Mouse (Mus musculus) liver, embryonic 14.5 days (tissue): ENCODE measurements at regions not wholly inside any gene's neighbourhood (a gene's known extent, or its start where the extent isn't known, plus 50 kb on each side); places are given as distances from the start of the nearest gene placed in this dataset.

Experiments
- ATAC-seq: fragments of 200-750 bp; cut with Nextera tagmentation; 2 replicates; pipeline ENCODE4 v1.8.0; 2017; ENCODE audit warnings: moderate number of reproducible peaks, mild to moderate bottlenecking, moderate library complexity; ENCODE audit not compliant: insufficient read depth
- DNase-seq, 3 experiments: peaks; one replicate each; pipeline ENCODE4 v3.0.0-alpha.2; 2012 to 2013; ENCODE audit warnings: low read depth in 3 of 3, low spot score in 3 of 3
- H3K27ac ChIP-seq: fragments of 300-500 bp; sonication (generic); 2 replicates; pipeline ENCODE4 v1.5.1; 2014; ENCODE audit warnings: moderate library complexity, mild to moderate bottlenecking, control low read depth, inconsistent platforms
- H3K27me3 ChIP-seq: fragments of 300-500 bp; sonication (generic); 2 replicates; pipeline ENCODE4 v1.6.1; 2014; ENCODE audit warnings: mild to moderate bottlenecking, low read length, moderate library complexity; ENCODE audit not compliant: control insufficient read depth, insufficient read depth
- H3K36me3 ChIP-seq: fragments of 300-500 bp; sonication (generic); replicated peaks from 2 replicates; pipeline ENCODE4 v1.6.1; 2014; ENCODE audit warnings: low read depth; ENCODE audit not compliant: control insufficient read depth, insufficient read depth
- H3K4me1 ChIP-seq, 2 experiments: fragments of 200-500 bp in 1 of 2; fragments of 300-500 bp in 1 of 2; sonication (generic) in 1 of 2; replicated peaks; 2 replicates each; pipeline ENCODE4 v1.6.1; 2012 to 2014; ENCODE audit warnings: antibody characterized with exemption in 1 of 2, inconsistent platforms in 1 of 2, low read length in 1 of 2; ENCODE audit not compliant: control insufficient read depth in 2 of 2, insufficient read depth in 2 of 2
- H3K4me2 ChIP-seq: fragments of 300-500 bp; sonication (generic); 2 replicates; pipeline ENCODE4 v1.6.1; 2014; ENCODE audit warnings: low read depth, mild to moderate bottlenecking, control low read depth, moderate library complexity
- H3K4me3 ChIP-seq, 2 experiments: fragments of 200-500 bp in 1 of 2; fragments of 300-500 bp in 1 of 2; sonication (generic) in 1 of 2; 2 replicates each; pipeline ENCODE4 v1.5.1; 2012 to 2014; ENCODE audit warnings: low read depth in 2 of 2, low read length in 2 of 2, mild to moderate bottlenecking in 2 of 2, control low read depth in 1 of 2, inconsistent platforms in 1 of 2, moderate library complexity in 1 of 2; ENCODE audit not compliant: insufficient read depth in 1 of 2
- H3K9ac ChIP-seq: fragments of 300-500 bp; sonication (generic); replicated peaks from 2 replicates; pipeline ENCODE4 v1.6.1; 2014; ENCODE audit warnings: mild to moderate bottlenecking, control low read depth, moderate library complexity
- H3K9me3 ChIP-seq: fragments of 300-500 bp; sonication (generic); 2 replicates; pipeline ENCODE4 v1.6.1; 2016; ENCODE audit warnings: low read length, mixed read lengths; ENCODE audit not compliant: control insufficient read depth
- CTCF ChIP-seq: IDR thresholded peaks from 2 replicates; pipeline ENCODE4 v1.5.1; 2016; ENCODE audit warnings: antibody characterized with exemption, low read depth, control low read depth
- EP300 ChIP-seq: IDR thresholded peaks from 2 replicates; pipeline ENCODE4 v1.6.1; 2016; ENCODE audit warnings: antibody characterized with exemption, low read depth
- WGBS: fragments of 180-500 bp; shearing (Covaris S2); extraction: QIAGEN DNeasy Blood & Tissue Kit; methylation state at CpG from one replicate; pipeline ENCODE4 v1.1.7; 2014; ENCODE audit not compliant: insufficient replicate concordance; 5-methylcytosine and 5-hydroxymethylcytosine counted together

GRCm38 (mm10) chr13:44046436-44046835, 261.9 kb downstream of the Cd83 start:
- ATAC-seq (no peak), DNase-seq (no peak)
- H3K9ac ChIP-seq: no peak overlapping the region
- no peaks in the 10 kb centered on the region for H3K9me3 ChIP-seq
- 15% methylated on average over 2 of the region's 2 CpGs for WGBS
- no peak overlapping the region for H3K4me2 ChIP-seq
- H3K27ac ChIP-seq: no peak overlapping the region
- no peak for TF ChIP-seq CTCF
- TF ChIP-seq EP300: no peak
- H3K4me1 ChIP-seq: no peaks in the 10 kb centered on the region
- no peaks in the 10 kb centered on the region for H3K36me3 ChIP-seq
- no peak overlapping the region for H3K4me3 ChIP-seq
- H3K27me3 ChIP-seq: no peaks in the 10 kb centered on the region

DNA sequence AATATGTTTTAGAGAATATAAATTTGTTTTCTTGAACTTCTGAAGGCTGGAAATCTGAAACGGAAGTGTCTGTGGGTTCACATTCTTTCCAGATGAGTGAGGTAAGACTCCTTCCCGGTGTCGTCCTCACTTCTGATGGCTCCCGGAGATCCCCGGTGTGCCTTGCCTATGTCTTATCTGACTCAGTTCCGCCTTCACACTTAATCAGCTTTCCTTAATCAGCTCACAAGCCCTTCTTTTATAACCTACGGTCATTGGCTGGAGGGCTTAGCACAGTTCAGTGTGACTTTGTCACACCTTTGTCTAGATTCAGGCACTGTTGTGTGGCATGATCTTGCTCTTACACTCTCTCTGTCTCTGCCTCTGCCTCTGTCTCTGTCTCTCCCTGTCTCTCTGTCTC, 269.6 kb downstream of the Cd83 start:
- DNase-seq: no peak
- Histone ChIP-seq H3K4me1 (no peaks in the 10 kb centered on the region), H3K27ac (no peak overlapping the region), H3K4me3 (no peak overlapping the region), H3K9ac (no peak overlapping the region), H3K36me3 (no peaks in the 10 kb centered on the region), H3K27me3 (no peaks in the 10 kb centered on the region), H3K9me3 (no peaks in the 10 kb centered on the region), H3K4me2 (no peak overlapping the region)
- TF ChIP-seq CTCF: no peak
- no peak for TF ChIP-seq EP300
- WGBS: 39% methylated on average over 7 of the region's 7 CpGs
- no peak for ATAC-seq

DNA sequence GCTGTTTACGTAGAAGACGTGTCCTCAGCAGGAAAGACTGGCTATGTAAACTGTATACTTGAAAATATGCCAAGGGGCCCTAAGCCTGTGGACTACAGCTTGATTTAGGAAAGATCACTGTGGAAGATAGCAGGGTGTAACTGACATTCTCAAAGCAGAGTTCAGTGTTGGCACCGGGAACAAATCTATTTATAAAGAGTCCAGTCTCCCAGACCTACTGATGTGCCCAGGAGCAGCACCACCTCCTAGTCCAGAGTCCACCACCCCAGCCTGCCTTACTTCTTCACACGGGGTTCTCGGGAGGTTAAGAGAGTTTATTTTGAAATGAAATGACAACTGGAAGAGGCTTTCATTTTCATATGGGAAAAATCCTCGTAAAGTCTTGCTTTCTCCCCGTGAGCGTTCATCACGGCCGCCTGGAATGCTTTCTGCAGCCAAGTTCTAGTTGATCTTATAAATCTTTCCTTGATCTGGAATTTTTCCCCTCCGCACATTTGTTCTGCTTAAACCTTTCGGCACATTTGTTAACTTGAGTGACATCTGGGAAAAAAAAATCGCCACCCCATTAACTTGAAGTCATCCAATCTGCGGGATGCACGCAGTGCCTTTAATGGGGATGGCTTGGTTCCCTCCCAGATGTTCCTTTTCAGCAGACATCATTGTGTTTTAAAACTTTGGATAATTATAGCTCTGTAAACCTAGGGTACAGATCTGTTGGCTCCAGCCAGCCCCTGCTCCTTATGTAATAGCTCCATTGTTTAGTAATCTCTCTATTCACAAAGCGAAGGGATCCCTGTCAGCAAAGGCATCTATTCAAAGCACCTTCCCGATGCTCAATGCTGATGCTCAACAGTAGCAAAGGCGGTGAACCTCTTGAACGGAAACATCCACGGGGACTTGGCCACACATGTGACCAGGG, 271.3 kb downstream of the Cd83 start:
- Histone ChIP-seq H3K27me3 (no peaks in the 10 kb centered on the region), H3K9me3 (no peaks in the 10 kb centered on the region), H3K9ac (no peak overlapping the region), H3K27ac (no peak overlapping the region), H3K4me1 (no peaks in the 10 kb centered on the region), H3K4me3 (no peak overlapping the region), H3K4me2 (no peak overlapping the region), H3K36me3 (no peaks in the 10 kb centered on the region)
- ATAC-seq (no peak), DNase-seq (no peak)
- no peak for TF ChIP-seq CTCF
- TF ChIP-seq EP300: no peak
- WGBS: 67% methylated on average over 20 of the region's 20 CpGs

GRCm38 (mm10) chr13:44056716-44057115, 272.1 kb downstream of the Cd83 start:
- Histone ChIP-seq H3K27ac (no peak overlapping the region), H3K9me3 (no peaks in the 10 kb centered on the region), H3K4me1 (peaks cover 0 to under 1% of the 10 kb centered on the region in 2 experiments; a peak in 1 of 4 replicates), H3K9ac (no peak overlapping the region), H3K36me3 (no peaks in the 10 kb centered on the region), H3K27me3 (no peaks in the 10 kb centered on the region), H3K4me2 (no peak overlapping the region), H3K4me3 (no peak overlapping the region)
- ATAC-seq (no peak), DNase-seq (no peak)
- TF ChIP-seq EP300 (no peak), CTCF (no peak)
- 69% methylated on average over 9 of the region's 9 CpGs for WGBS

GRCm38 (mm10) chr13:44057542-44057941, 273.0 kb downstream of the Cd83 start:
- Histone ChIP-seq H3K36me3 (no peaks in the 10 kb centered on the region), H3K4me1 (peaks cover 0 to 2% of the 10 kb centered on the region in 2 experiments; a peak in 2 of 4 replicates), H3K9me3 (no peaks in the 10 kb centered on the region), H3K4me3 (no peak overlapping the region), H3K9ac (no peak overlapping the region), H3K27me3 (no peaks in the 10 kb centered on the region), H3K27ac (no peak overlapping the region), H3K4me2 (no peak overlapping the region)
- TF ChIP-seq EP300: no peak
- no peak for TF ChIP-seq CTCF
- ATAC-seq (no peak), DNase-seq (no peak)
- WGBS: 44% methylated on average over 5 of the region's 5 CpGs
